Mouse (Mus musculus) MEL (cell line): ENCODE measurements at regions not wholly inside any gene's neighbourhood (a gene's known extent, or its start where the extent isn't known, plus 50 kb on each side); places are given as distances from the start of the nearest gene placed in this dataset.

Experiments used
- DNase-seq: peaks from one replicate; pipeline ENCODE4 v3.0.0; 2011; ENCODE audit warnings: low read depth, low spot score
- H3K27ac ChIP-seq: 2 replicates; pipeline ENCODE4 v1.5.1; 2012; ENCODE audit warnings: low read depth, mild to moderate bottlenecking, control low read depth, low read length, moderate library complexity; ENCODE audit not compliant: control insufficient read depth
- H3K27me3 ChIP-seq, 2 experiments: fragments of 150-350 bp in 1 of 2; sonication (generic) in 1 of 2; 2 replicates each; pipeline ENCODE4 v1.6.1; 2012; ENCODE audit warnings: low read length in 2 of 2, mild to moderate bottlenecking in 2 of 2, improper control_type of control experiment in 1 of 2, moderate library complexity in 1 of 2; ENCODE audit not compliant: insufficient read depth in 2 of 2, control insufficient read depth in 1 of 2
- H3K36me3 ChIP-seq, 2 experiments: 2 replicates each; pipeline ENCODE4 v1.6.1; 2012 to 2014; ENCODE audit warnings: low read length in 2 of 2, improper control_type of control experiment in 1 of 2, inconsistent platforms in 1 of 2, mild to moderate bottlenecking in 1 of 2; ENCODE audit not compliant: insufficient read depth in 2 of 2, control insufficient read depth in 1 of 2
- H3K4me1 ChIP-seq, 2 experiments: fragments of 150-350 bp in 1 of 2; sonication (generic) in 1 of 2; 2 replicates each; pipeline ENCODE4 v1.6.1; 2012; ENCODE audit warnings: low read length in 2 of 2, improper control_type of control experiment in 1 of 2, mild to moderate bottlenecking in 1 of 2; ENCODE audit not compliant: insufficient read depth in 2 of 2, control insufficient read depth in 1 of 2
- H3K4me3 ChIP-seq, 2 experiments: fragments of 150-350 bp in 1 of 2; sonication (generic) in 1 of 2; 2 replicates each; pipeline ENCODE4 v1.5.1; 2012; ENCODE audit warnings: low read depth in 2 of 2, low read length in 2 of 2, mild to moderate bottlenecking in 2 of 2, moderate library complexity in 2 of 2, control low read depth in 1 of 2, improper control_type of control experiment in 1 of 2; ENCODE audit not compliant: control insufficient read depth in 1 of 2, insufficient read depth in 1 of 2
- H3K79me2 ChIP-seq: 2 replicates; pipeline ENCODE4 v1.6.1; 2012; ENCODE audit warnings: mild to moderate bottlenecking, low read length, moderate library complexity; ENCODE audit not compliant: control insufficient read depth, poor library complexity, insufficient read depth
- H3K9ac ChIP-seq: 2 replicates; pipeline ENCODE4 v1.6.1; 2012; ENCODE audit warnings: low read depth, mild to moderate bottlenecking, control low read depth, low read length, moderate library complexity; ENCODE audit not compliant: control insufficient read depth, poor library complexity, severe bottlenecking
- H3K9me3 ChIP-seq: fragments of 150-350 bp; sonication (generic); replicated peaks from 2 replicates; pipeline ENCODE4 v1.6.1; 2012; ENCODE audit warnings: mild to moderate bottlenecking, low read length, improper control_type of control experiment, moderate library complexity; ENCODE audit not compliant: insufficient read depth
- BHLHE40 ChIP-seq: IDR thresholded peaks from 2 replicates; pipeline ENCODE4 v1.6.1; 2012; ENCODE audit warnings: low read depth, mild to moderate bottlenecking, inconsistent platforms, low read length, improper control_type of control experiment, borderline replicate concordance
- CHD1 ChIP-seq: IDR thresholded peaks from 2 replicates; pipeline ENCODE4 v1.6.1; 2012; ENCODE audit warnings: low read depth, mild to moderate bottlenecking, inconsistent platforms, low read length, improper control_type of control experiment
- ELF1 ChIP-seq: IDR thresholded peaks from 2 replicates; pipeline ENCODE4 v1.6.1; 2014; ENCODE audit warnings: low read depth, mild to moderate bottlenecking, inconsistent platforms, low read length, improper control_type of control experiment, moderate library complexity
- EP300 ChIP-seq, 2 experiments: IDR thresholded peaks; 2 replicates each; pipeline ENCODE4 v1.6.1; 2011; ENCODE audit warnings: improper control_type of control experiment in 2 of 2, low read length in 2 of 2, low read depth in 1 of 2, mild to moderate bottlenecking in 1 of 2
- ETS1 ChIP-seq: IDR thresholded peaks from 2 replicates; pipeline ENCODE4 v1.6.1; 2012; ENCODE audit warnings: low read depth, mild to moderate bottlenecking, inconsistent platforms, low read length, improper control_type of control experiment, moderate library complexity
- GABPA ChIP-seq: IDR thresholded peaks from 2 replicates; pipeline ENCODE4 v1.6.1; 2012; ENCODE audit warnings: low read depth, mild to moderate bottlenecking, inconsistent platforms, low read length, improper control_type of control experiment, moderate library complexity
- MAX ChIP-seq: IDR thresholded peaks from 2 replicates; pipeline ENCODE4 v1.6.1; 2011; ENCODE audit warnings: low read length, improper control_type of control experiment
- MAZ ChIP-seq: IDR thresholded peaks from 2 replicates; pipeline ENCODE4 v1.6.1; 2012; ENCODE audit warnings: low read depth, mild to moderate bottlenecking, inconsistent platforms, low read length, improper control_type of control experiment
- MEF2A ChIP-seq: IDR thresholded peaks from 2 replicates; pipeline ENCODE4 v1.6.1; 2014; ENCODE audit warnings: low read depth, mild to moderate bottlenecking, inconsistent platforms, low read length, improper control_type of control experiment; ENCODE audit not compliant: poor library complexity, insufficient replicate concordance, severe bottlenecking; ENCODE audit errors: extremely low read depth
- MYB ChIP-seq: IDR thresholded peaks from 2 replicates; pipeline ENCODE4 v1.6.1; 2011; ENCODE audit warnings: mild to moderate bottlenecking, low read depth, low read length, improper control_type of control experiment
- MYC ChIP-seq: IDR thresholded peaks from 2 replicates; pipeline ENCODE4 v1.6.1; 2011; ENCODE audit warnings: low read depth, mild to moderate bottlenecking, low read length, improper control_type of control experiment, moderate library complexity
- POLR2AphosphoS5 ChIP-seq: IDR thresholded peaks from 2 replicates; pipeline ENCODE4 v1.6.1; 2012; ENCODE audit warnings: low read depth, borderline replicate concordance, mild to moderate bottlenecking, inconsistent platforms, low read length, moderate library complexity, mixed read lengths
- RAD21 ChIP-seq: IDR thresholded peaks from 2 replicates; pipeline ENCODE4 v1.6.1; 2011; ENCODE audit warnings: mild to moderate bottlenecking, low read depth, low read length, improper control_type of control experiment
- RCOR1 ChIP-seq: IDR thresholded peaks from 2 replicates; pipeline ENCODE4 v1.6.1; 2012; ENCODE audit warnings: low read depth, mild to moderate bottlenecking, inconsistent platforms, low read length, improper control_type of control experiment
- SMC3 ChIP-seq: IDR thresholded peaks from 2 replicates; pipeline ENCODE4 v1.6.1; 2011; ENCODE audit warnings: low read depth, low read length, improper control_type of control experiment
- TAL1 ChIP-seq: IDR thresholded peaks from 2 replicates; pipeline ENCODE4 v1.6.1; 2012; ENCODE audit warnings: mild to moderate bottlenecking, inconsistent platforms, low read length, moderate library complexity, mixed read lengths
- TBP ChIP-seq: IDR thresholded peaks from 2 replicates; pipeline ENCODE4 v1.8.0; 2011; ENCODE audit warnings: low read depth, low read length, improper control_type of control experiment
- TCF12 ChIP-seq: IDR thresholded peaks from 2 replicates; pipeline ENCODE4 v1.6.1; 2014; ENCODE audit warnings: low read depth, mild to moderate bottlenecking, inconsistent platforms, low read length, improper control_type of control experiment, moderate library complexity
- UBTF ChIP-seq: IDR thresholded peaks from 2 replicates; pipeline ENCODE4 v1.6.1; 2012; ENCODE audit warnings: low read depth, mild to moderate bottlenecking, inconsistent platforms, low read length, improper control_type of control experiment, moderate library complexity, borderline replicate concordance; ENCODE audit not compliant: insufficient read depth
- USF2 ChIP-seq, 2 experiments: IDR thresholded peaks; 2 replicates each; pipeline ENCODE4 v1.6.1; 2011 to 2012; ENCODE audit warnings: improper control_type of control experiment in 2 of 2, low read length in 2 of 2, borderline replicate concordance in 1 of 2, inconsistent platforms in 1 of 2, low read depth in 1 of 2, mild to moderate bottlenecking in 1 of 2; ENCODE audit not compliant: insufficient read depth in 1 of 2
- ZC3H11A ChIP-seq: IDR thresholded peaks from 2 replicates; pipeline ENCODE4 v1.6.1; 2012; ENCODE audit warnings: low read depth, mild to moderate bottlenecking, inconsistent platforms, low read length, improper control_type of control experiment
- ZMIZ1 ChIP-seq: IDR thresholded peaks from 2 replicates; pipeline ENCODE4 v1.6.1; 2012; ENCODE audit warnings: low read depth, mild to moderate bottlenecking, inconsistent platforms, low read length, improper control_type of control experiment, moderate library complexity
- ZNF384 ChIP-seq: IDR thresholded peaks from 2 replicates; pipeline ENCODE4 v1.6.1; 2012; ENCODE audit warnings: low read depth, mild to moderate bottlenecking, inconsistent platforms, low read length, improper control_type of control experiment

GRCm38 (mm10) chr17:3920282-3920681 lies 224.2 kb upstream of the Nox3 start:
- no peak overlapping the region for H3K27ac ChIP-seq
- TF ChIP-seq TBP (no peak), EP300 (IDR thresholded peaks at IDR 0.05; ENCODE audit: low read depth in 1 of 2, low read length in 2 of 2) (no peak), TCF12 (no peak), MAX (no peak), GABPA (no peak), ETS1 (no peak), SMC3 (no peak), TAL1 (no peak), MEF2A (no peak)
- TF ChIP-seq, all 39 proteins: peak for 0

GRCm38 (mm10) chr17:3892826-3893225 lies 196.8 kb upstream of the Nox3 start:
- Histone ChIP-seq H3K9me3 (no peaks in the 10 kb centered on the region), H3K27me3 (no peaks in the 10 kb centered on the region), H3K9ac (no peak overlapping the region), H3K36me3 (no peaks in the 10 kb centered on the region), H3K79me2 (no peaks in the 10 kb centered on the region), H3K4me3 (no peak overlapping the region), H3K27ac (no peak overlapping the region), H3K4me1 (no peaks in the 10 kb centered on the region)
- DNase-seq, result no peak
- TF ChIP-seq ZNF384 (no peak), POLR2AphosphoS5 (no peak), USF2 (IDR thresholded peaks at IDR 0.05; ENCODE audit: borderline replicate concordance in 1 of 2, insufficient read depth in 1 of 2, low read depth in 1 of 2, low read length in 2 of 2) (no peak), SMC3 (no peak), MAZ (no peak), MYB (no peak), ETS1 (no peak), RCOR1 (no peak), MYC (no peak), CHD1 (no peak), BHLHE40 (no peak), UBTF (no peak), RAD21 (no peak), ZMIZ1 (no peak), ZC3H11A (no peak), TAL1 (no peak), ELF1 (no peak), GABPA (no peak)

More at GRCm38 (mm10) chr17:3920282-3920681, 224.2 kb upstream of the Nox3 start:
- H3K4me3 ChIP-seq, result no peak overlapping the region
- H3K9ac ChIP-seq, result no peak overlapping the region
- H3K36me3 ChIP-seq, result no peaks in the 10 kb centered on the region
- H3K79me2 ChIP-seq, result no peaks in the 10 kb centered on the region
- no peaks in the 10 kb centered on the region for H3K27me3 ChIP-seq
- no peaks in the 10 kb centered on the region for H3K4me1 ChIP-seq
- no peaks in the 10 kb centered on the region for H3K9me3 ChIP-seq
- no peak for DNase-seq
